Mouse (Mus musculus): ENCODE data around the gene Srms. TPM values are rescaled to one million over a fixed set of nuclear protein-coding genes. Genes with fewer than 3 reads are reported as not detected.
"Not testable (repeated sequence)": the region's sequence is repeated elsewhere in the genome, so short reads cannot be mapped to it uniquely, and the experiment has no call there.

Gene Srms
- total RNA-seq, 1 experiment from 2014 or later, result 0.95 TPM

DNA sequence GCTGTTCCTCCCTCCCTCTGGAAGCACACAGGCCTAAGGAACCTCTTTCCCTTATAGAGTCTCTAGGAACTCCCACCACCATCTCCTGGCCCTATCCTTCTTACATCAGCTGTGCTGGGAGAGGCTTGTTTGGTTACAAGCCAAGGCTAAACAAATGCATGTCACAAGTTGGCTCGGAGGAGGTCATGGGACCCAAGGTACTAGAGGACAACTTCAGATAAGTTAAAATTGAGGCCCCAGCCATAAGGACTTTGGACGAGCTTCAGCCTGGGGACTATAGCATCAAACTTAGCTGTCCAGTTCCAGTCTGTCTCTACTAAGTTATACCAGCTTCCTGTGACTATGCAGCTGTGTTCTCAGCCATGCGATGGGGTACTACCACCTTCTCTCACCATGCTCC is 14.1 kb upstream of the Srms start:
- no peak for ATAC-seq (replicated peaks; ENCODE audit: insufficient number of reproducible peaks, low FRiP score, low TSS enrichment, poor library complexity, severe bottlenecking)

DNA sequence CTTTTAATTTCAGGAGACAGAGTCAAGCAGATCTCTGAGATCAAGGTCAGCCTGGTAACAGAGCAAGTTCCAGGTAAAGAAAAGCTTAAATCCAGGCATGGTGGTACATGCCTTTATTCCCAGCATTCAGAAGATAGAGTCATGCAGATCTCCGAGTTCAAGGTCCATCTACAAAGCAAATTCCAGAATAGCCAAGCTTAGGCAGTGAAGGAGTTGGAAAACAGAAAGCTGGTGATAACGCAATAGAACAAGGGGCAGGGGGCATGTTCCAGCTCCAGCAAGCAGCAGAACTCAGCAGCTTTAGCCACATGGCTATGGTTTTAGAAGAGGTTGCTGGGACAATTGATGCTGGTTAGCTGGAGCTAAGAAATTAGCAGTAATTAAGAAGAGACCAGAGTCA is 12.0 kb upstream of the Srms start:
- ATAC-seq (replicated peaks; ENCODE audit: insufficient number of reproducible peaks, low FRiP score, low TSS enrichment, poor library complexity, severe bottlenecking), result no peak

GRCm38 (mm10) chr2:181220361-181220760 is 7.4 kb upstream of the Srms start:
- ATAC-seq (replicated peaks; ENCODE audit: insufficient number of reproducible peaks, low FRiP score, low TSS enrichment, poor library complexity, severe bottlenecking), result no peak

DNA sequence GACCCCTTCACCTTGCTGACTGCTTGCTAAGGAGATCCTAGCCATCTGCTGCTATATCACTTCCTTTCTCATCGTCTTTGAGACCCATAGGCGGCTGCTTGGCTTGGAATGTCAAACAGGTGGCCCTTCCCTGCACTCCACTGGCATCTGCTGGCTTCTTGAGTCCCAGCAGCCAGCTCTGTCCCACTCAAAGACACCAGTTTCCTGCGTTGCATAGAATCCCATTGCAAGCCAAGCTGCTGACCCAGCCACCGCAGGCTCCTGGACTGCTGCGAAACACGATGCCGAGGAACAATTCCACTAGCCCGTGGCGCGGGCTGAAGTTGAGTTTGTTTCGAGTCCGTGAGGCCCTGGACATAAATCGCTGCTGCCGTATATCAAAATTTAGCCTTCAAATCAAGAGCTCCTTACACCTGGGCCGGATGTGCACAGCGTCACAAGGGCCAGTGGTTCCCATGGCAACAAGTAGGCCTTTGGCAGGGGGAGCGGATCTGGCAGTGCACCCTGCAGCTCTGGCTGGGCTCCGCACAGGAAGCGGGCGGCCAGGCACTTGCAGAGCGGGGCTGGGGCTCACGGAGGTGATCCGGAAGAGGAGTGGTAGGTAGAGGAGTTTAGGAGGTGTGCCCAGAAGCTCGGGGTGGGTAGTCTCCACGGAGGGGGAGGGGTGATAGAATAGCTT is 6.7 kb upstream of the Srms start, which contains the start of gene Fndc11:
Fndc11 (plus strand) TSS at position 476 of the 679 bp plus-strand sequence.
- peak; percentile 81 for ATAC-seq (replicated peaks; ENCODE audit: insufficient number of reproducible peaks, low FRiP score, low TSS enrichment, poor library complexity, severe bottlenecking)

- no peak for ATAC-seq (replicated peaks; ENCODE audit: insufficient number of reproducible peaks, low FRiP score, low TSS enrichment, poor library complexity, severe bottlenecking)
Observed at GRCm38 (mm10) chr2:181218881-181219485, 6.0 kb upstream of the Srms start.

GRCm38 (mm10) chr2:181216037-181216436 is 3.1 kb upstream of the Srms start:
- no peak for ATAC-seq (replicated peaks; ENCODE audit: insufficient number of reproducible peaks, low FRiP score, low TSS enrichment, poor library complexity, severe bottlenecking)

DNA sequence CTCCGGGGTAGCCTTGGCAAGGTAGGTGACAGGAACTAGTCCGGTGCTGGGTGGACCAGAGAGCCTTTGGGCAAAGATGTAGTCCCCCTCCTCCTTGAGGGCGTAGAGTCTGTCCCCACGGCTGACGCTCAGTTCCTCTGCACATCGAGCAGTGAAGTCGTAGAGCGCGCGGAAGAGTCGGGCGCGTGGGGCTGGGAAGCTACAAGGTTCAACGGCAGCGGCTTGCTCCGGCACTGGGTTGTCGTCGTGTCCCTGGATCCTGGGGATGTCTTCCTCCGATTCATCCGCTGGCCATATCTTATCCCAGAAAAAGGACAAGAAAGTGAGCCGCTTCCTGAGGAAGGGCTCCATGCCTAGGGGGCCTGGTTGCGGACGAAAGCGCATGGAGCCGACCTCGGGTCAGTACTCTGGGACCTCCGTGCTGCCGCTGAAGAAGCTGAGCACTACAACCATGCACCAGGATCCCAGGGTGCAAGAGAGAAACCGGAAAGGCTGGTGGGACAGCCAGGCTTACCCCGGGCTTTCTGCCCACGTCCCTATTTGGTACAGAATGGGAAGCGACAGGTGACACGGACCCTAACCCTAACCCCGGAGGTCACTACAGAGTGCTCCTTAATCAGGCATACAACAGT is 480 bp downstream of the Srms start:
- ATAC-seq (replicated peaks; ENCODE audit: insufficient number of reproducible peaks, low FRiP score, low TSS enrichment, poor library complexity, severe bottlenecking), result no peak

DNA sequence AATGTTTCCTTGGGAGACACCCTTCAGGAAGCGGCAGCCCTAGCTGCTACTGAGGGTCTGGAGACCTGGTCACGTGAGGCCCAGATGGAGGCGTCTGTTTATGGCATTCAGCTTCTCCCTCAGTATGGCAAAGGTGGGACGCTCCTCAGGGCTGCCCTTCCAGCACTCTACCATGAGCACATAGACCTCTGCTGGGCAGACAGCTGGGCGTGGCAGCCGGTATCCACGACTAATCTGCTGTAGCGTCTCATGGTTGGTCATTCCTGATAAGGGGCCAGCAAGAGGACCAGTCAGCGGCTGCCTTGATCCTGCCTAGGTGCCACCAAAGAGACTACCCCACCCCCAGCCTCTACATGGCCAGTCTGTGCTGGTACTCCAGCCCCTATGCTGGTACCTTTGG is 6.9 kb downstream of the Srms start:
- ATAC-seq (replicated peaks; ENCODE audit: insufficient number of reproducible peaks, low FRiP score, low TSS enrichment, poor library complexity, severe bottlenecking), result no peak

DNA sequence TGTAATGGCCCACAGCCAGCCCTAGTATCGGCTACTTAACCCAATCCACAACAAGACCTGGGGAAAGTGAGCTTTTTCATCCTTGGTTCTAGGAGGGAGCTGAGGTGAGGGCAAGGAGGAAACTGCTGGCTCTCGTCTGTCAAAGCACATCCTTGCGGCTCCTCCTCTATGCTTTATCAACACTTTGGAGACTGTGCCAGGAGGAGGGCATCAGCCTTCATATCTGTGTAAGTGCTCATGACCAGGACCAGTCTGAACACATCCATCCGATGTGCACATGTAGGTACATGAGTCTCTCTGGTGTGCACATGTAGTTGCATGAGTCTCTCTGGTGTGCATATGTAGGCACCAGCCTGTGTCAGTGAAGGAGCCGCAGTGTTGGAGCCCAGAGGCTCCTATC is 7.3 kb downstream of the Srms start:
- ATAC-seq (replicated peaks; ENCODE audit: insufficient number of reproducible peaks, low FRiP score, low TSS enrichment, poor library complexity, severe bottlenecking), result no peak

DNA sequence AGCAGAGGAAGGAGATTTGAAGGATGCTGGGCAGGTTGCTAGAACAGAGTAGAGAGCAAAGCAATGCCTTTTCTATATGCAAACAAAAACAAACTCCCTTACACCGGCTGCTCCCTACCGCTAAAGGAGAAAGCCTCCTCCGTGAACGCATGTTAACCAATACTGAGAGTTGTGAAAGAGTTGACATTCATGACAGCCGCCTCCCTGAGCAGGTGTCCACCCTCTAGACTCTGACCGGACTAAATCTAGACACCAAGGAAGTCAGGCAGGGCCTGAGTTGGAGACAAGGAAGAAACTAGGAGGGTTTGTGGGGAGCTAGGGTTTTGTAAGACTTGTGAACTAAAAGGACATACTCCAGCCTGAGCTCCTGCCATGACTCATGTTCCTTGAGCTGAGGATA is 10.1 kb downstream of the Srms start:
- peak; percentile 23; the same call in 1 of the 2 replicates for ATAC-seq (replicated peaks; ENCODE audit: insufficient number of reproducible peaks, low FRiP score, low TSS enrichment, poor library complexity, severe bottlenecking)

GRCm38 (mm10) chr2:181202422-181202821 is 10.6 kb downstream of the Srms start, which contains the start of gene Ptk6:
Gene Ptk6, minus strand, starts transcription at chr2:181202789.
- ATAC-seq (replicated peaks; ENCODE audit: insufficient number of reproducible peaks, low FRiP score, low TSS enrichment, poor library complexity, severe bottlenecking), result no peak

- no peak for ATAC-seq (replicated peaks; ENCODE audit: insufficient number of reproducible peaks, low FRiP score, low TSS enrichment, poor library complexity, severe bottlenecking)
Observed at GRCm38 (mm10) chr2:181201606-181202005, 11.4 kb downstream of the Srms start.

GRCm38 (mm10) chr2:181196628-181197300 is 16.2 kb downstream of the Srms start:
- no peak for ATAC-seq (replicated peaks; ENCODE audit: insufficient number of reproducible peaks, low FRiP score, low TSS enrichment, poor library complexity, severe bottlenecking)

DNA sequence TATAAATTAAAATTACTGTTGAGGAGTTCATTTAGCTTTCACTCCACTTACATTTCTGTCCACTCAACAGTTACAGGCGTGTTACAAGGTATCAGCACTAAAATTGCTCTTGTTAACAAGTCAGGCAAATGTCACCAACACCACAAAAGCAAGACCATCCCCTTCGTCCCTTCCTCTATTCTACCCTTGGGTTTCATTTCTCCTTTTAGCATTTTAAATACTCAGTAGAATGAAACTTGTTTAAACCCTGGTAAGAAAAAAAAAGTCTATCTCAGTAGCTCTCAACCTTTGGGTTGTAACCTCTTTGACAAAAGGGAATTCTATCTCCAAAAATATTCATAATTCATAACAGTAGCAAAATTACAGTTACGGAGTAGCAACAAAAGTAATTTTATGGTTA is 19.9 kb downstream of the Srms start:
- ATAC-seq (replicated peaks; ENCODE audit: insufficient number of reproducible peaks, low FRiP score, low TSS enrichment, poor library complexity, severe bottlenecking), result peak; percentile 69

GRCm38 (mm10) chr2:181191936-181192335 is 21.0 kb downstream of the Srms start:
- no peak for ATAC-seq (replicated peaks; ENCODE audit: insufficient number of reproducible peaks, low FRiP score, low TSS enrichment, poor library complexity, severe bottlenecking)

DNA sequence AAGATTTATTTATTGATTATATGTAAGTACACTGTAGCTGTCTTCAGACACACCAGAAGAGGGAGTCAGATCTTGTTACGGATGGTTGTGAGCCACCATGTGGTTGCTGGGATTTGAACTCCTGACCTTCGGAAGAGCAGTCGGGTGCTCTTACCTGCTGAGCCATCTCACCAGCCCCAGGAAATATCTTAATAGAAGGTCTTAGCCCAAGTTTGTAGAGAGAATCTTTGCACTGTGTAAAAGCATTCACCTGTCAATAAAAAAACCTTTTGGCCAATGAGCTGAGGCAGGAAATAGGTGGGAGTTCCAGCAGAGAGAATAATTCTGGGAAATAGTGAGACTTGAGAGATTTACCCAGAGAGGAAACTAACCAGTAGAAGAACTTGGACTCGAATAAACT is 21.6 kb downstream of the Srms start:
- not testable (repeated sequence) for ATAC-seq (replicated peaks; ENCODE audit: insufficient number of reproducible peaks, low FRiP score, low TSS enrichment, poor library complexity, severe bottlenecking)

DNA sequence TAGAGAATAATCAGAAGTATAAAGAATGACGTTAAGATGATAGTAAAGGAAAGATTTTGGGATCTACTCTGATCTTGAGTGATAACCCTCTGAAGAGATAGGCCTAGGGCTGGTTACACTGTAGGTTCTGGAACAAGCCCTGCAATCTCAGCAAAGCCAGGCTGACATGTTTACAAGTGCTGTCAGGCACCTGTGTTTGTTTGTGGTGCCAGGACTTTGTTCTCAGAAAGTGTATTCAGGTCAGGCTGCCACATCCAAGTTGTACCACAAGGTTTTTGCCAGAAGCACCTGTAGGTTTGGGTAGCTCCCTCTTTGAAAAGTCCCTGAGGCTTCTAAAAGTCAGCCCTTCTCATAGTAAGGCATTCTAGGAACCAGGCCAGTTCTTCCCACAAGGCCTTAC is 23.7 kb downstream of the Srms start:
- ATAC-seq (replicated peaks; ENCODE audit: insufficient number of reproducible peaks, low FRiP score, low TSS enrichment, poor library complexity, severe bottlenecking), result no peak

DNA sequence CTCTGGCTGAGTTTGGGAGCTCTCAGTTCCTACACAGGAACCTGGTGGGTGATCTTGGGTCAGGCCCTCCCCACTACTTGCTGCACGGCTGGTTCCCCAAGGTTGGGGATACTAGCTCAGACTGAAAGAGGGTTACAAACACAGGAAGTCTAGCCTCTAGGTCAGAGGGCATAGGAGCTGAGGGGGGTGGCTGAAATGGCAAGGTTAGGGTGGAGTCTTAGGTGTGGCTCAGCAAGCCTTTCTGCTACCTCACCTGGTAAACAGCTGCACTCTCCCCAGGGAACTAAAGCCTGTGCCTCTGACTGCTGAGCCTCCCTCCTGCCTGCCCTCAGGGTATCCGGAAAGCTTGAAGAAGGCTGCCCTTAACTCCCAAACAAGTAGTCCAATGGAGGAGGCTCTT is 24.3 kb downstream of the Srms start:
- ATAC-seq (replicated peaks; ENCODE audit: insufficient number of reproducible peaks, low FRiP score, low TSS enrichment, poor library complexity, severe bottlenecking), result no peak

- ATAC-seq (replicated peaks; ENCODE audit: insufficient number of reproducible peaks, low FRiP score, low TSS enrichment, poor library complexity, severe bottlenecking), result peak; percentile 85
Observed at GRCm38 (mm10) chr2:181187121-181188000, 25.6 kb downstream of the Srms start, which contains the start of gene Ppdpf. Gene Ppdpf, plus strand, starts transcription at chr2:181187247.
